Mouse (Mus musculus) embryonic facial prominence, embryonic 14.5 days (tissue): ENCODE measurements at regions not wholly inside any gene's neighbourhood (a gene's known extent, or its start where the extent isn't known, plus 50 kb on each side); places are given as distances from the start of the nearest gene placed in this dataset.

Experiments used
- ATAC-seq: fragments of 200-750 bp; cut with Nextera tagmentation; 2 replicates; pipeline ENCODE4 v1.8.0; 2017; ENCODE audit warnings: low read depth, moderate number of reproducible peaks, moderate TSS enrichment
- DNase-seq: peaks from one replicate; pipeline ENCODE4 v3.0.0-alpha.2; 2015; ENCODE audit warnings: low spot score
- H3K27ac ChIP-seq: fragments of 300-500 bp; sonication (generic); replicated peaks from 2 replicates; pipeline ENCODE4 v1.5.1; 2014; ENCODE audit warnings: low read depth, mild to moderate bottlenecking, low read length, moderate library complexity
- H3K27me3 ChIP-seq: fragments of 300-500 bp; sonication (generic); replicated peaks from 2 replicates; pipeline ENCODE4 v1.6.1; 2014; ENCODE audit warnings: low read length; ENCODE audit not compliant: control insufficient read depth, insufficient read depth
- H3K36me3 ChIP-seq: fragments of 300-500 bp; sonication (generic); 2 replicates; pipeline ENCODE4 v1.6.1; 2014; ENCODE audit warnings: low read length, mixed read lengths; ENCODE audit not compliant: control insufficient read depth, insufficient read depth
- H3K4me1 ChIP-seq: fragments of 300-500 bp; sonication (generic); 2 replicates; pipeline ENCODE4 v1.6.1; 2014; ENCODE audit warnings: antibody characterized with exemption, low read length; ENCODE audit not compliant: control insufficient read depth, insufficient read depth
- H3K4me2 ChIP-seq: fragments of 300-500 bp; sonication (generic); 2 replicates; pipeline ENCODE4 v1.6.1; 2014; ENCODE audit warnings: low read depth, mild to moderate bottlenecking, low read length, moderate library complexity, mixed read lengths
- H3K4me3 ChIP-seq: fragments of 300-500 bp; sonication (generic); 2 replicates; pipeline ENCODE4 v1.5.1; 2014; ENCODE audit warnings: low read depth, mild to moderate bottlenecking, low read length
- H3K9ac ChIP-seq: fragments of 300-500 bp; sonication (generic); 2 replicates; pipeline ENCODE4 v1.6.1; 2014; ENCODE audit warnings: low read depth, mild to moderate bottlenecking, low read length, moderate library complexity, mixed read lengths
- H3K9me3 ChIP-seq: fragments of 300-500 bp; sonication (generic); 2 replicates; pipeline ENCODE4 v1.6.1; 2016; ENCODE audit warnings: low read length; ENCODE audit not compliant: control insufficient read depth
- WGBS: fragments of 180-500 bp; shearing (Covaris S2); extraction: QIAGEN DNeasy Blood & Tissue Kit; methylation state at CpG from one replicate; pipeline ENCODE4 v1.1.7; 2014; 5-methylcytosine and 5-hydroxymethylcytosine counted together

DNA sequence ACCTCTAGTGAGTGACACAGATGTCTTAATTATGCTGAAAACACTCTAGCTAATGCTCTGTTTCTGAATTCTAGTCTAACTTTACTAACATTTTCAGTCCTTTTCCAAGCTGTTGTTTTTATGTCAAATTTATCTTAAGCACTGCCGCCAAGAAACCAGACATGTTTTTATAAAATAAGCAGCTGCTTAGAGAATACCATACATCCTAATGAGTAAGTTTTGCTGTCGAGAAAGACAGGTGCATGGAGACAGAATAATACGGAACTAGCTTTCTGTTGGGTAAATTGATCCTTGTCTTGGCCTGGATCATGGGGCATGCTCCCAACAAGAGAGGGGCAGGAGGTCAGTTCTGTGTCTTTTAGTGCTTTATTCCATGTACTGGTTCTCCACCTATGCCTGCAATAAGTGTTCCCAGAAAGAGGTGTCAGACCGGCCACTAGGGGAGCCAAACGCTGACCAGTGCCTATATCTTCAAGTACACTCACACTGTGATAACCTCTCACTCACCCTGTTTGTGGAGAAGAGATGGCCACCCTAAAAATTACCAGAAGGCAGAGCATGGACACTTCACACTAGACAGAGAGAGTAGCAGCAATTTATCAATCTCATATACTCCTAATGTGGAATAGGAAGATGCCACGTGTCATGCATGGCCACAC is 366.0 kb upstream of the 2610301B20Rik start:
- no peaks in the 10 kb centered on the region for H3K27me3 ChIP-seq
- no peaks in the 10 kb centered on the region for H3K9me3 ChIP-seq
- no peak for DNase-seq
- 53% methylated on average over 6 of the region's 6 CpGs for WGBS
- H3K27ac ChIP-seq, result no peak overlapping the region
- no peak for ATAC-seq
- no peaks in the 10 kb centered on the region for H3K4me1 ChIP-seq
- H3K36me3 ChIP-seq, result no peaks in the 10 kb centered on the region
- H3K4me2 ChIP-seq, result no peak overlapping the region
- no peak overlapping the region for H3K9ac ChIP-seq
- H3K4me3 ChIP-seq, result no peak overlapping the region

DNA sequence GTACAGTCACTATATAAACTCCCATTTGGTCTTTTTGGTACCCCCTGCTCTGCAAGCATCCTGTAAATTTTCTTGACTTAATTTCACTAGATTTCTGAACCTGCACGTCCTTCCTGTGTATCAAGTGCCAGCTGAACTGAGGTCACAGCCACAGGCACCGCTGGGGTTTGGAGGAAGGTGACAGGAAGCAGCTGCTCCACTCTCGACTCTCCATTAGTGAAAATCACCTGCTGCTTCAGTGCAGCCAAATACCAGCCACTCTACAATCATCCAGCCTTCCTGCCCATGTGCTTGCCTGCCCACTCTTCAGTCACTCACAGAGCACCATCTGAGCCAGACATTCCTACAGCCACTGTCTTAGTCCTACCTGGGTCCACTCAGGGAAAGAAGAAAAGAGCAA is 364.3 kb upstream of the 2610301B20Rik start:
- H3K9ac ChIP-seq, result no peak overlapping the region
- no peak overlapping the region for H3K27ac ChIP-seq
- no peak overlapping the region for H3K4me2 ChIP-seq
- no peaks in the 10 kb centered on the region for H3K27me3 ChIP-seq
- no peaks in the 10 kb centered on the region for H3K4me1 ChIP-seq
- no peak overlapping the region for H3K4me3 ChIP-seq
- 43% methylated on average over 3 of the region's 3 CpGs for WGBS
- H3K9me3 ChIP-seq, result no peaks in the 10 kb centered on the region
- no peaks in the 10 kb centered on the region for H3K36me3 ChIP-seq
- DNase-seq, result no peak
- no peak for ATAC-seq

DNA sequence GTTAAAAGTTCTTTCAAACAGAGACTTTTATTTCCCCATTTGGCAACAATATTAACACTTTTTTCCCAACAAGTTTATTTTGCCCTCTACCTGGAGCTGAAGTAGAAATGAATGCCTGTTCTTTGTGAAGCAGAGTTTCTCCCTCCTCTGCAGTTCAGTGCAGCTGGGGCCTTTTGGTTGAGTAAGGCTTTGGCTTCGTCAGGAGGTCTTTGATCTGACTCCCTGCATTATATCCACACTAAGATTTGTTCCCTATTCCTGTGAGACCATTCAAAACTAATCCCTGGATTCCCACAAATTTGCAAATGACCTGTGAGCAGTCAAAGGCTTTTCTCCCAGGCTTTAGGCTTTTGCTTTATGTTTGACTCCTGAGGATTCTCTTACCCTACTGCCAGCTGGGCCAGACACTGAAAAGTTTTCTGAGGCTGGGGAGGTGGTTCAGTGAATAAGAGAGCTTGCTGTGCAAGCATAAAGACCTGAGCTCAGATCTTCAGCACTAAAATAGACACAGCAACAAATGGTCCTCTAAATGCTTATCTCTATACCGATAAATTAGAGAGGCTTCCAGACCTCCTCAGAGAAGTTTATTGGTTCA is 323.5 kb upstream of the 2610301B20Rik start:
- Histone ChIP-seq H3K27ac (no peak overlapping the region), H3K4me2 (no peak overlapping the region), H3K9me3 (no peaks in the 10 kb centered on the region), H3K27me3 (no peaks in the 10 kb centered on the region), H3K36me3 (no peaks in the 10 kb centered on the region), H3K9ac (no peak overlapping the region), H3K4me3 (no peak overlapping the region), H3K4me1 (no peaks in the 10 kb centered on the region)
- WGBS, result 44% methylated on average over 2 of the region's 2 CpGs
- peak; percentile 22 for DNase-seq
- no peak for ATAC-seq

DNA sequence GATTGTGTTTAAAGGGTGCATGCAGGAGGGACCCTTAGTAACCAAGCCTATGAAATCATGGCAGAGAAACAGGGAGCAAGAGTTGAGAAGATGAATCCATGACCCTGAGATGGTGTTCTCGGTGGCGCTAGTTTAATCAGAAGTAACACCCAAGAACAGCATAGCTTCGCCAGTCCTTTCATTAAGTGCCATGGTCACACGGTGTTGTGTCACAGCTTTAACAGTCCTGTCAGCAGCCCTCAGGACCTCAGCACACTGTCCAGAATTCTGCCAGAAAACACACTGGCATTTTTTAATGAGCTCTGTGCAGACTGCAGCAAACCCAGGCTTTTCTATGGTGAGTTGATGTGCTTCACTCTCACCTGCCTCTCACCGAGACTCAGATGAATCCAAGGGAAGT is 320.6 kb upstream of the 2610301B20Rik start:
- H3K36me3 ChIP-seq, result no peaks in the 10 kb centered on the region
- H3K9me3 ChIP-seq, result no peaks in the 10 kb centered on the region
- 94% methylated on average over 5 of the region's 5 CpGs for WGBS
- no peak overlapping the region for H3K27ac ChIP-seq
- H3K4me3 ChIP-seq, result no peak overlapping the region
- no peaks in the 10 kb centered on the region for H3K27me3 ChIP-seq
- DNase-seq (no peak), ATAC-seq (no peak)
- no peaks in the 10 kb centered on the region for H3K4me1 ChIP-seq
- H3K4me2 ChIP-seq, result no peak overlapping the region
- no peak overlapping the region for H3K9ac ChIP-seq

DNA sequence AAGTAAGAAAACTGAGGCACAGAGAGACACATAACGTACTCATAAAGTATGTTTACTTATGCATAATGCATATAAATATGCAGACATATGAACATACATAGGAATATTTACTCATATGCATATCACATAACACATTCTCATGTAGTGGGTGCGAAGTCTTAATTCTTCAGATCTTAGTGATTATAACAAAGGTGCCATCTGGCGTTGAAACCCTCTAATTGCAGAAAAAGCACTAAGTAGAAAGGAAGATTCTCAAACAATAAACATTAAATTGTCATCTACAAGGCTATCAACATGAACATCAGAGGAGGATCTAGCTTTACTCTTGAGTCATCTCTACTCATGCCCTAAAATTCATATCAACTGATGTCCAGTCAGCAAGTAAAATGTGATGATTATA is 314.2 kb upstream of the 2610301B20Rik start:
- DNase-seq, result no peak
- no peaks in the 10 kb centered on the region for H3K36me3 ChIP-seq
- no peak overlapping the region for H3K9ac ChIP-seq
- H3K9me3 ChIP-seq, result no peaks in the 10 kb centered on the region
- H3K4me3 ChIP-seq, result no peak overlapping the region
- no peaks in the 10 kb centered on the region for H3K27me3 ChIP-seq
- no peak overlapping the region for H3K27ac ChIP-seq
- H3K4me1 ChIP-seq, result no peaks in the 10 kb centered on the region
- ATAC-seq, result no peak
- no peak overlapping the region for H3K4me2 ChIP-seq
- WGBS, result 84% methylated on average over 3 of the region's 3 CpGs

DNA sequence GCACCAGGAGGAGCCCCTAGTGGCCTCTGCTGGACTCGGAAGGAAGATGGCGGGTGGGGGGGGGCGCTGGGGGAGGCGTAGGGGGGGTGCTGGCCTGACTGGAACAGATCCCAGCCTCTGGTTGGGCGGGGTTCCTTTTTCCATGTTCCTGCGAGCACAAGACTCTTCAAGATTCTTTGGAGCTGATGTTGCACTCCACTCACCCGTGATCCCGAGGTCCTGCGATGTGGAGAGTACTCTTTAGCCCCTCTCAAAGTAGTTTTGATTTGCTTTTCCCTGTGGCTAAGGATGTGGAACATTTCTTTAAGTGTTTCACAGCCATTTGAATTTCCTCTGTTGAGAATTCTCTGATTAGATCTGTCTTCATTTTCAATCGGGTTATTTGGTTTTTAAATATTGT is 269.8 kb upstream of the 2610301B20Rik start:
- Histone ChIP-seq H3K4me3 (no peak overlapping the region), H3K27me3 (no peaks in the 10 kb centered on the region), H3K9me3 (no peaks in the 10 kb centered on the region), H3K4me1 (no peaks in the 10 kb centered on the region), H3K36me3 (no peaks in the 10 kb centered on the region), H3K9ac (no peak overlapping the region), H3K27ac (no peak overlapping the region), H3K4me2 (no peak overlapping the region)
- ATAC-seq (no peak), DNase-seq (no peak)
- WGBS, result 84% methylated on average over 10 of the region's 10 CpGs

DNA sequence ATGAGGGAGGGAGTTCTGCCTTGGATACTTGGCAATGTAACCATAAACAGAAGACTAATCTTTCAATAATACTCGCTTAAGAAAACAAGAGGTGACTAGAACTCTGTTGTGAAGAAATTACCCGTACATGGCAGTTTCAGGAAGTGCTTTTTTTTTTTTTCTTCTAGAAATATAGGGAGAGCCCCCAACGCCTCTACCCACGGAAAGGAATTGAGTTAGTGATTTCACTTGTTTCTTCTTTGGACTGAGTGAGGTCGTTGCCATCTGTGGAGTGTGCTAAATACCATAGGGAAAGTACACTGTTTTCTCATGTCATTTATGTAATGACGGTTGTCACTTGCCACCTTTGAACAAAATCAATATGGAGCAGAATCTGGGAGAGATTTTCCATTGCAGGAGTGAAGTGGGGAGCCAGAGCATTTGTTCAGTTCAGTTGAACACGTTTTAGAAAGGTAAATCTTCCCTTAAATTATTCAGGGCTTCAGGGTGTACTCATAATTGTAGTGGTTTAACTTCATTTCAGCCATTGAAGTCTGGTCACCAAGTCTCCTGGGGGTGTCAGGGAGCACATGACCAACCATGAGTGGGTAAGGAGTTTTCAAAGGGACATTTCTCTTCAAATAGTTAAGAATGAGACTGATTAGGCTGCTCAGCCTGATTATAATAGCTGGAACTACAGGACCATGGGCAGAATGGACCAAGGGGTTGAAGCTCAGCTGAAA is 266.3 kb upstream of the 2610301B20Rik start:
- no peaks in the 10 kb centered on the region for H3K27me3 ChIP-seq
- no peaks in the 10 kb centered on the region for H3K9me3 ChIP-seq
- no peak overlapping the region for H3K4me2 ChIP-seq
- H3K36me3 ChIP-seq, result no peaks in the 10 kb centered on the region
- no peaks in the 10 kb centered on the region for H3K4me1 ChIP-seq
- H3K9ac ChIP-seq, result no peak overlapping the region
- no peak overlapping the region for H3K4me3 ChIP-seq
- ATAC-seq (no peak), DNase-seq (no peak)
- 69% methylated on average over 7 of the region's 7 CpGs for WGBS
- H3K27ac ChIP-seq, result no peak overlapping the region

DNA sequence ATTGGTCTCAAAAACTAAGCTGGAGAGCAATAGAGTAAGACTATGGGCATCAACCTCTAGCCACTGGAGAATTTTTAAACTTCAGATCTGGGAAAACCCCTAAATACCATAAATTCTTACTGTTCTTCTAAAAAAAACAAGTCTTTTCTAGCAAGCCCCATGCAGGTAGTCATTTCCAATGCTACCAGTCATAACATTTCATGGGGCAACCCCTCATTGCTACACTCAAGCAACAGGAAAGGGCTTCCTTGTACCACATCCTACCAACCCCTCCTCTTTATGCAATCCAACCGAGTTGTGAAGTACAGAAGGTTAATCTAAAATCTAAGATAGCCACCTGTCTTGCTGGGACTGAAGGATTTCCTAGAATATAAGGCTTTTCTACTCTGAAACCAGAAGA is 263.5 kb upstream of the 2610301B20Rik start:
- H3K9me3 ChIP-seq, result no peaks in the 10 kb centered on the region
- no peaks in the 10 kb centered on the region for H3K27me3 ChIP-seq
- DNase-seq (no peak), ATAC-seq (no peak)
- H3K9ac ChIP-seq, result no peak overlapping the region
- H3K4me1 ChIP-seq, result no peaks in the 10 kb centered on the region
- WGBS, result 70% methylated on average over 1 of the region's 1 CpGs
- no peak overlapping the region for H3K4me3 ChIP-seq
- no peak overlapping the region for H3K27ac ChIP-seq
- H3K36me3 ChIP-seq, result no peaks in the 10 kb centered on the region
- no peak overlapping the region for H3K4me2 ChIP-seq
